Mouse (Mus musculus) E14TG2a.4 (cell line): ENCODE measurements around the gene 1700017B05Rik.

ENCODE experiments used
- CTCF ChIP-seq: conservative IDR thresholded peaks from 2 replicates; pipeline ENCODE4 v1.5.1; 2014; ENCODE audit warnings: low read length
- POU5F1 ChIP-seq: IDR thresholded peaks from 2 replicates; pipeline ENCODE4 v1.6.1; 2014; ENCODE audit warnings: low read length, borderline replicate concordance

GRCm38 (mm10) chr9:57271081-57271480, 8.7 kb upstream of the 1700017B05Rik start:
- TF ChIP-seq CTCF: no peak
- TF ChIP-seq POU5F1: no peak
